14 mouse cellular contexts compared by ENCODE assay signal in the genomic region with DNA sequence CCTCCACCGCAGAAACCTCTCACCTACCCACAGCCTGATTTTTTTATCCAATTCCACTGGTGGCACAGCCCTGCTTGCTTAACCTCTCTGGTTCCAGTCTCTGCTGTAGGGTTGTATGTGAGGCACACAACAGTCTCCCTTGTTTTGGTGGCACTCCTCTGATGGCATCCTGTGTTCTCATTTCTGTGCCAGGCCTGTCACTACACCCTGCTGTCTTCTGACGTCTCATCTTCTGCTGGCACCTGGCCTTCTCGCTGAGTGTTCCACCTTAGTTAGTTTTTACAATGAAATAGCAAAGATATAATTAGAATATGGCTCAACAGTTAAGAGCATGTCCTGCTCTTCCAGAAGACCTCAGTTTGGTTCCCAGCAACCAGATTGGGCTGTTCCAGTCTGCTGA. TPM values are rescaled to one million over a fixed set of nuclear protein-coding genes. Genes with fewer than 3 reads are reported as not detected.
DNase-seq lines count a peak whose midpoint lies in the region; ATAC-seq and TF ChIP-seq lines count a peak whose summit lies in the region.
"Had no signal": no experiment of that assay in that cellular context is flagged by ENCODE, and none has a peak within 500 bp of the region (broad histone marks: within the 10 kb centered on the region; RNA-seq: fewer than 3 reads in every experiment).

No protein-coding gene starts in this region.

- 76% methylated on average over 3 of the region's 3 CpGs for WGBS in heart, embryonic 13.5 days
- WGBS in liver, embryonic 15.5 days (ENCODE audit: insufficient replicate concordance): 63% methylated on average over 3 of the region's 3 CpGs
- 89% methylated on average over 3 of the region's 3 CpGs for WGBS in forebrain, embryonic 13.5 days
- 86% methylated on average over 3 of the region's 3 CpGs for WGBS in thymus, adult 2 months

- H3K9me3 ChIP-seq in heart, embryonic 13.5 days: no peaks in the 10 kb centered on the region
- H3K9me3 ChIP-seq in liver, embryonic 15.5 days (replicated peaks): no peaks in the 10 kb centered on the region
- no peaks in the 10 kb centered on the region for H3K9me3 ChIP-seq in forebrain, embryonic 13.5 days (replicated peaks)
- H3K9me3 ChIP-seq: kidney, embryonic 15.5 days; lung, embryonic 15.5 days; megakaryocyte, embryonic 14.5 days had no signal

- H3K4me2 ChIP-seq in heart, embryonic 13.5 days: no peak overlapping the region
- no peak overlapping the region for H3K4me2 ChIP-seq in liver, embryonic 15.5 days
- H3K4me2 ChIP-seq in forebrain, embryonic 13.5 days: no peak overlapping the region
- H3K4me2 ChIP-seq: kidney, embryonic 15.5 days; lung, embryonic 15.5 days had no signal

- H3K27ac ChIP-seq in heart, embryonic 13.5 days (replicated peaks): peak overlapping the region; percentile 55
- peak overlapping the region; percentile 63 for H3K27ac ChIP-seq in liver, embryonic 15.5 days (replicated peaks)
- no peak overlapping the region for H3K27ac ChIP-seq in forebrain, embryonic 13.5 days
- H3K27ac ChIP-seq in thymus, adult 2 months (ENCODE audit: control insufficient read depth, insufficient read depth, low read length): no peak overlapping the region
- H3K27ac ChIP-seq: kidney, embryonic 15.5 days; lung, embryonic 15.5 days had no signal

- 0 out of 2 replicates have a peak overlapping the region, but pooled peaks have one; percentile 16 for H3K9ac ChIP-seq in heart, embryonic 13.5 days
- H3K9ac ChIP-seq in liver, embryonic 15.5 days: no peak overlapping the region
- no peak overlapping the region for H3K9ac ChIP-seq in forebrain, embryonic 13.5 days
- H3K9ac ChIP-seq: kidney, embryonic 15.5 days; lung, embryonic 15.5 days had no signal

- TF ChIP-seq CTCF in thymus, adult 2 months (IDR thresholded peaks at IDR 0.05; ENCODE audit: borderline replicate concordance, control insufficient read depth, extremely low read depth, insufficient read depth, low read length, poor library complexity): no peak

- peaks cover 91% of the 10 kb centered on the region for H3K4me1 ChIP-seq in heart, embryonic 13.5 days
- H3K4me1 ChIP-seq in liver, embryonic 15.5 days (replicated peaks): peaks cover 92% of the 10 kb centered on the region
- peaks cover 15% of the 10 kb centered on the region for H3K4me1 ChIP-seq in forebrain, embryonic 13.5 days
- peaks cover 31% of the 10 kb centered on the region for H3K4me1 ChIP-seq in thymus, adult 2 months (replicated peaks; ENCODE audit: control insufficient read depth, insufficient read depth, low read length)

- H3K4me3 ChIP-seq in heart, embryonic 13.5 days: no peak overlapping the region
- no peak overlapping the region for H3K4me3 ChIP-seq in liver, embryonic 15.5 days (replicated peaks)
- H3K4me3 ChIP-seq in forebrain, embryonic 13.5 days: no peak overlapping the region
- no peak overlapping the region for H3K4me3 ChIP-seq in thymus, adult 2 months (ENCODE audit: control insufficient read depth, insufficient read depth, low read length)
- H3K4me3 ChIP-seq: kidney, embryonic 15.5 days; lung, embryonic 15.5 days; megakaryocyte, embryonic 14.5 days had no signal

- ATAC-seq in heart, embryonic 13.5 days (ENCODE audit: extremely low read depth, insufficient number of reproducible peaks, low FRiP score, low TSS enrichment): no peak
- no peak for ATAC-seq in liver, embryonic 15.5 days (ENCODE audit: insufficient read depth)
- ATAC-seq in forebrain, embryonic 13.5 days: no peak
- ATAC-seq: forebrain, embryonic 16.5 days; inflammation-experienced regulatory T-cells, adult 6 months had no signal

- no peaks in the 10 kb centered on the region for H3K27me3 ChIP-seq in heart, embryonic 13.5 days (replicated peaks)
- no peaks in the 10 kb centered on the region for H3K27me3 ChIP-seq in liver, embryonic 15.5 days
- no peaks in the 10 kb centered on the region for H3K27me3 ChIP-seq in forebrain, embryonic 13.5 days
- H3K27me3 ChIP-seq in thymus, adult 2 months (ENCODE audit: control insufficient read depth, insufficient read depth, low read length): no peaks in the 10 kb centered on the region
- H3K27me3 ChIP-seq: kidney, embryonic 15.5 days; lung, embryonic 15.5 days; megakaryocyte, embryonic 14.5 days had no signal

- DNase-seq in heart, adult 8-10 months (ENCODE audit: low spot score): no peak
- DNase-seq in brain, adult 2 months (ENCODE audit: low read depth, low spot score): peak; percentile 89
- peak; percentile 74 for DNase-seq in cerebellum, adult 8-10 months
- no peak for DNase-seq in thymus, adult 2 months
- DNase-seq: layer of hippocampus, adult 9-11 months; thymus, postnatal 36 days had no signal

- no peak for TF ChIP-seq POLR2A in thymus, adult 2 months (IDR thresholded peaks at IDR 0.05; ENCODE audit: control insufficient read depth, extremely low read depth, insufficient read depth, low read length, poor library complexity)

- peaks cover 5% of the 10 kb centered on the region; the same call in 1 of the 2 replicates for H3K36me3 ChIP-seq in heart, embryonic 13.5 days
- no peaks in the 10 kb centered on the region for H3K36me3 ChIP-seq in liver, embryonic 15.5 days (replicated peaks)
- H3K36me3 ChIP-seq in forebrain, embryonic 13.5 days (ENCODE audit: poor library complexity, severe bottlenecking): no peaks in the 10 kb centered on the region
- no peaks in the 10 kb centered on the region for H3K36me3 ChIP-seq in thymus, adult 2 months (ENCODE audit: control insufficient read depth, insufficient read depth, low read length)
- H3K36me3 ChIP-seq: kidney, embryonic 15.5 days; lung, embryonic 15.5 days had no signal

RNA-seq across cellular contexts. Expression of a gene that starts 49.5 kb away (rescaled TPM):
- polyA plus RNA-seq in heart, embryonic 13.5 days (2015; fragmentation: Nextera tagmentation; extraction: Ambion mirVana): 120 and 121 TPM in 2 replicates
- 10 to 100 TPM; 35.7 to 51.4 (median 39.9) TPM for total RNA-seq in heart, adult 8-10 months (2022)
- 26.2 and 28.3 TPM in 2 replicates for polyA plus RNA-seq in liver, embryonic 15.5 days (2015; fragmentation: Nextera tagmentation; extraction: Ambion mirVana)
- polyA plus RNA-seq in forebrain, embryonic 13.5 days (2015; fragmentation: Nextera tagmentation; extraction: Ambion mirVana): 34.2 and 34.5 TPM in 2 replicates
- 23.1 and 24.0 TPM in 2 replicates for polyA plus RNA-seq in thymus, adult 2 months (2012; rRNA removed)

Comparison
In these comparisons a context has a peak if more than half of its experiments do, and no peak if none do; other contexts are left out.
1. H3K27ac ChIP-seq: peak in heart, embryonic 13.5 days (single experiment) and liver, embryonic 15.5 days (single experiment); none in forebrain, embryonic 13.5 days (single experiment) and thymus, adult 2 months (single experiment).
2. DNase-seq: peak in brain, adult 2 months (single experiment) and cerebellum, adult 8-10 months (single experiment); none in heart, adult 8-10 months (single experiment) and thymus, adult 2 months (single experiment).